Mouse (Mus musculus) megakaryocyte, adult 5-6 weeks (primary cell): ENCODE results near the gene 1700025G04Rik. TPM values are rescaled to one million over a fixed set of nuclear protein-coding genes. Genes with fewer than 3 reads are reported as not detected.

Experiments
- ATAC-seq: 2 replicates; pipeline ENCODE4 v1.8.0; 2016; ENCODE audit warnings: mild to moderate bottlenecking, inconsistent platforms; ENCODE audit not compliant: poor library complexity, severe bottlenecking
- total RNA-seq, 2 experiments: library from RNA; stranded (forward) in 1 of 2; stranded (reverse) in 1 of 2; fragments of 153-499, 151-499 nt in 1 of 2; fragments of 221-1000, 200-1000 nt in 1 of 2; gene quantifications; 2 replicates each; pipeline versions ENCODE4 v1.2.3 to v1.2.4; 2015 to 2017

1700025G04Rik gene
- total RNA-seq, 2 experiments from 2014 or later = 27.8 to 51.1 TPM

GRCm38 (mm10) chr1:152077171-152077715, 12.7 kb downstream of the 1700025G04Rik start:
- ATAC-seq = no peak

DNA sequence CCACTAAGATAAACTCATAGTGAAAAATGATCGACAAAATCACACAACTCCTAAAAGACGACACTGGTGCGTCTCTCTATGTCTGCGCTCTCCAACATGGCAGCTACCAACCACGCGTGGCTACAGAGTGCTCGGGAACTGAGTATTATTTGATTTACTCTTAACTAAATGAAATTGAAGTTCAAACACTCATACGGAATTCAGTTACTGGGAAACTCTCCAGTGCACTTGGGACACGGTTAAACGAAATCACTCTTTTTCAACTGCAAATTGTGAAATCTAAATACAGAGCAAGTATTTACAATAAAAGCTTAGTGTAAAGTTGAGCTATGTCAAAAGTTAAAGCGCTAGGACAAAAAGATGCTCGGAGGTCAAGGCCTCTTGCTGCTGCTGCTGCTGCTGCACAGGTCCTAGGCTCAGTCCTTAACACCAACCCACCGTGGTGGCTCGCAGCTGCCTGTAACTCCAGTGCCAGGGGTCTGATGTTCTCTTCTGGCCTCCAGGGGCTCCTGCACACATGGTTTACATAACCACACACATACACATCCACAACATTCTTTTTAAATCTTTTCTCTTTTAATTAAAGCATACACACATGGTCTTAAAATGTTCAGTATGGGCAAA, 13.6 kb downstream of the 1700025G04Rik start:
- no peak for ATAC-seq

DNA sequence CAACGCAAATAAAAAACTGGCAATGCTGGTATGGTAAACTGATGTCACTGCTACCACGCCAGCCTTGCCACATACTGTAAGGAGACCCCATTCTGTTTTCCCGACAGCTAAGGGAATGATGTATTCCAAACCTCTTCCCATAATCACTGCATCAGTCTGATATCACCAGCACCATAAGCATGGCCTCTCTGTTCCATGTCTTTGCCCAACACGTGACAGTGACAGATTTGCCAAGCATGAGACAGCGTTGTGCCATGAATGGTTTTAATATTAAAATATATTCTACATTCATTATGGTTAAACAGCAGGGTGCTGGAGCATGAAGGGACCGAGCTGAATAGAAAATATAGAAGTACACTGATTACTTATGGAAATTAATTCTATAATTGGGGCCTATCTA, 14.2 kb downstream of the 1700025G04Rik start:
- no peak for ATAC-seq

GRCm38 (mm10) chr1:152070441-152070840, 19.5 kb downstream of the 1700025G04Rik start:
- no peak for ATAC-seq

DNA sequence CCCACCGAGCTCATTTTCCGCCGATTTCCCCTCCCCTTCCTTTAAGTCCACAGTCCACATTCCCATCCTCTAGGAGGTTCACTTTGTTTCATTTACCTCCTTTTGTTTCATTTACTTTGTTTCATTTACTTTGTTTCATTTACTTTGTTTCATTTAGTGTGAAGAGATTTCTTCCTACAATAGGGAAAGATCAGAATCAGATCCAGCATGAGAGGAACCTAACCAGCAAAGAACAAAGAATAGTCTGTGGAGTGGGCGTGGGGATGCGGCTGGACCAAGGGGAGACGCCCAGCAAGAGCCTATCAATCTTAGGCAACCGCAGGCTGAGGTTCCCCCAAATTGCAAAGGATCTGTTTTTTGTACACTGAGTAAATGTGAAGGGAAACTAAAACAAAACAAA, 20.2 kb downstream of the 1700025G04Rik start:
- no peak for ATAC-seq

- no peak for ATAC-seq
Measured at GRCm38 (mm10) chr1:152067919-152068318, 22.0 kb downstream of the 1700025G04Rik start.

- no peak for ATAC-seq
Measured at GRCm38 (mm10) chr1:152065527-152065926, 24.4 kb downstream of the 1700025G04Rik start.

DNA sequence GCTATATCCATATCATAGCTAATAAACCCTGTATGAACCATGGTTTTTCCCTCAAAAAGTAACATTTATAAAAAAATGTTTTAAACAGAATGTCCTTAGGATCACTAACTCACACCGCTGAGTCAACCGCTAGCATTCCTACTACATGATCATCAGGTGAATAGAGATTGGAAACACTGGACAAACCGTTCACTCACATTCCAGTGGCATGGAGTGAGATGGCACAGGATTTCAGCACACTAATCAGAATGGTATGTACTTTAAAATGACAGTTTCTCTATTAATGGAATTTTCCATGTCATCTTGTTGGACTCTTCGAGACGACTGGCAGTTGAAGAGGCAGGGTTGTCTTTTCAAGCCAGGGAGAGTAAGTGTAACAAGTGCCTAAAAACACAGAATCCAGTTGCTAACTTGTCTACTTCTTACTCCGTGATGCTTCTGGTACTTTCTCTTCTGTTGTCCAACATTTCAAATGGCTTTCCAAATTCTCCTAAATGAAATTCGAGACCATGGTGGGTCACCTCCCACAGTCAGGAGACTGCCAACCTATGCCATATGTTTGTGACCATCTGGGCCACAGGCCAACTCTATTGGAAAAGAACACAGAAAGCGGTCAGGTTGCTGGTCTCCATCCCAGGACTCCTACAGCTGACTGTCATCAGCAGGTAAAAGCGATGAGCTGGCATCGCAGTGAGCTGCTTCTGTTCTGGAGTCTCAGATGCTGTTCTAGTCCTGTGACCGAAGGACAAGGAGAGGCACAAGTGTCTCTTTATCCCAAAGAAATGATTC, 26.4 kb downstream of the 1700025G04Rik start:
- ATAC-seq = no peak

DNA sequence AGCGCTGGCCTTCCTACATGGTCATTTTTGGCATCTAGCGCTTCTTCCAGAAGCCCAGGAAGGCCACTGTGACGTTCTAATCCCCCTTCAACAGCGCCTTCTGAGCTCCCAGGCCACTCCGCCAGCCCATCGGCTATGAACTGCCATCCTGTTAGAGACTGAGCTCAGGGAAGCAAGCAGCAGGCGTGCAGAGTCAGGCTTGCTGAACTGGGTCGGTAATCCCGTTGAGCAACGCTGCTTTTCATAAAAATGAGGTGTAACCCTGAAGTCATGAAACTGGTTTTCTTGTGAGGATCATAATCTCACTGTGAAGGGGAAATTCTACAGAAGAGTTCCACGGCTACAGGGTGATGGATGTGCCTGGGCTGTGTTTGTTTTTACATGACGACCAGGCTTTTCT, 28.2 kb downstream of the 1700025G04Rik start:
- no peak for ATAC-seq

GRCm38 (mm10) chr1:152060265-152060664, 29.7 kb downstream of the 1700025G04Rik start:
- ATAC-seq = no peak

DNA sequence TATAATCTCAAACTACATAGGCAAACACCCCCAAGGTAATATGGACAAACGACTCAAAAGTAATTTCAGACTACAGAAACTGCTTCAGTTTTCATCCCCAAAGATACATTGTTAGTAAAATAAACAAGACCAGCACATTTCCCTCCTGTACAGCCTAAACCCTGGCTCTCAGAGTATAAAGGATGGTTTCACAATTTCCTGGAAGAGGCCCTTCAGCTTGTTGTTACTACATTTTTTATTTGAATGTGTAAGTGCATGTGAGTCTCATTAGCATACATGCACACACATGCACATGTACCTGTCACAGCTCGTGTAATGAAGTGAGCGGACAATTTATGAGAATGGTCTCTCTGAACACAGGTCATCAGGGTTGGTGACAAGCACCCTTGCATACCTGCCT, 31.1 kb downstream of the 1700025G04Rik start:
- ATAC-seq = peak; percentile 54

DNA sequence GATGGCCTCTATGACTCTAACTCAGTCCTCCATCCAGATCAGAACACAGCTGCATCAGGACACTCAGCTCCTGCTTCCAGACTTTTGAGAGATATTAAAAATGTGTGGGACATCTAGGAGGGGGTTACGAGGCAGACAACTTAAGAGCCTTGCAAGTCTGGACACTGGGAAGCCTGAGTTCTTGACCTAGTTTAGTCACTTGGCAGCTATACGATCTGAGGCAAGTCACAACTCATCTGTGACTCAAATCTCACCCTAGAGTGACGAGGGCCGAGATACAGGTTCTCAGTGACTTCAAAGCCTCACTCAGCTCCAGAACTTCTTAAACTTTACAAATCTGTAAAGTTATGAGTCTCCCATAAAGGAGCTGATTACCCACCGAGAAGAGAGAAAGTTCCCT, 36.8 kb downstream of the 1700025G04Rik start:
- ATAC-seq = no peak

DNA sequence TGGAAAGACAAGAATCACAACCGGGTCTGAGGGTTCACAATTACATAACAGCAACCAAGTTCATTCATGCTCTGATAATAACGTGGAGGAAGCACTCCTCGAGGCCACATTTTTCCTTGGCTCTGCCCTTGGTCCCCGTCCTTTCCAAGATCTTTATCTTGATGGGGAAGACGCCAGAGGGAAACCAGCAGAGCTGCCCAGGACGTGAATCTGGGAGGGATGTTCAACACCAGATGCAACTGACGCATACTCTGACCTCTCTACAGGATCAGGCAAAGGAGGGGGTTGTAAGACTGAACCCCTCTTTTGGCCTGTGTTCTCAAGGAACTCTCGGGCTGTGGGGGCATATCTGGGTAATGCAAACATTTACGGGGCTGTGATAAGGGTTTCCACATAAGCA, 38.1 kb downstream of the 1700025G04Rik start:
- ATAC-seq = no peak

GRCm38 (mm10) chr1:152050037-152050436, 39.9 kb downstream of the 1700025G04Rik start:
- ATAC-seq = peak; percentile 19; the same call in 1 of the 2 replicates

DNA sequence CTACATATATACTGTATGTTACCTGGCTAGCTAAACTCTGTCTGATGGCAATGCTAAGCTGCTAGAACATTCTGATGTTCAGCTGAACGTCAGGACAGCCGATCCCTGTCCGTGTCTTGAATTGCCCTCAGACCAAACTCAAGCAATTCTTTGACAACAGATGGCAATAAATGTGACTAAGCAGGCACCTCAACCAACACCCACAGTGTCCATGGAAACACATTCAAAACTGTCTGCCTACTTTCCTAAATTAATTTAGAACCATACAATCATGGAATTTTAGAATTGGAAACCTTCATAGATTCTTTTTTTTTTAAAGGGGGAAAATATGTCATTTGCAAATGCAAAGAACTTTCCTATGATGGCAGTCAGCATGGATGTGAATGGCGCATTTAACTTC, 41.6 kb downstream of the 1700025G04Rik start:
- no peak for ATAC-seq

DNA sequence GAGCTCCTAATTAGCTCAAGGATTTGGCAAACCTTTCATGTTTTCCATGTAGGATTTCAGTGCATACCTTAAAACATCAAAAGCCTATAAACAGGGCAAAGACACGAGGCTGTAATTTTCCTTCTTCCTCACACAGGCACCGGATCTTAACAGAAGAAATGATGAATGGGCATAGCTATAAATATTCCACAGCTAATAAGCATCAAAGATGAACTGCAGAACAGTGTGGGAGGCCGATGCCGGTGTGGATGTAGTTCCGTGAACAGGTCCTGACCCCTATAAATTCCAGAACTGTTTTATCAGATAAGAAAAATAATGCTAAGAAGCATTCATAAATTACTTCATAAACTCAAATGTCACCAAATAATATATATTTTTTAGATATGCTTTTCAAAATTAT, 42.5 kb downstream of the 1700025G04Rik start:
- ATAC-seq = no peak

- peak; percentile 75 for ATAC-seq
Measured at GRCm38 (mm10) chr1:152043453-152043852, 46.5 kb downstream of the 1700025G04Rik start.

GRCm38 (mm10) chr1:152042409-152042808, 47.5 kb downstream of the 1700025G04Rik start:
- no peak for ATAC-seq

GRCm38 (mm10) chr1:152041005-152041404, 48.9 kb downstream of the 1700025G04Rik start:
- no peak for ATAC-seq

- ATAC-seq = no peak
Measured at GRCm38 (mm10) chr1:152040053-152040452, 49.9 kb downstream of the 1700025G04Rik start.

GRCm38 (mm10) chr1:152039588-152039987, 50.3 kb downstream of the 1700025G04Rik start:
- no peak for ATAC-seq

GRCm38 (mm10) chr1:152038086-152038485, 51.8 kb downstream of the 1700025G04Rik start:
- ATAC-seq = no peak; the same call in 1 of the 2 replicates
